Mouse (Mus musculus): Measurements from ENCODE around the gene Cmtm4. TPM values are rescaled to one million over a fixed set of nuclear protein-coding genes. Genes with fewer than 3 reads are reported as not detected.

Cmtm4 gene
- polyA plus RNA-seq, 1 experiment from 2014 or later: 1.7 TPM

DNA sequence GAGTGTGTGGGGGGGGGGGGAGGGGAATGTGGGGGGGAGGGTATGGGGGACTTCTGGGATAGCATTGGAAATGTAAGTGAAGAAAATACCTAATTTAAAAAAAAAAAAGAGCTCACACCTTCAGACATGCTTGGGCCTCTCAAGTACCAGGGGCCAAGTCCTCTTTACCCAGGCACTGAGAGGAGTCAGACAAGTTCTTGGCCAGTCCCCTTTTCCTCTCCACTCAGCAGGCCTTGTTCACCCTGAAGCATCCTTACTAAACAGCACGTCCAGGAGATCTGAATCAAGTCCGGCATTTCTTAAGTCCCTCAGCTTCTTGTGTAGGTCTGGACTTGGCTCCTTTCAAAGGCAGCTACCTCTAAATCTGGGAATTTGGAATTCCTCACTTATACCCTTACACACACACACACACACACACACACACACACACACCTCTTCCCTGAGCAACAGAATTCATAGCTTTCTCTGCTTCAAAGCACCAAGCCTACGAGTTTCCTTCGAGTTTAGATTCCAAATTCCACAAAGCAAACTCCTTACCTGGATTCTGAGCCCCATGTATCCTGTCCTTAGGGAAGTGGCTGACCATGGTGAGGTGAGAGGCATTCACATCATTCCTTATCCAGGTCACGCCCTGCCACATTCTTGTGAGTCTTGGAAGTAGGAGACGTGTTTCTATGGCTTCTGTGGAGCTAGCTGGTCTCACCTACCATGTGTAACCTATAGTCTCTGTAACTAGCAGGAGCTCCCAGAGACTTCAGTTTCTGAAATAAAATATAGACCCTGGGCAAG is 10.9 kb upstream of the Cmtm4 start:
- Histone ChIP-seq H3K9me3 (replicated peaks) (no peaks in the 10 kb centered on the region), H3K4me1 (peaks cover 7% of the 10 kb centered on the region; the same call in 1 of the 2 replicates), H3K27ac (replicated peaks) (no peak overlapping the region), H3K36me3 (no peaks in the 10 kb centered on the region), H3K27me3 (ENCODE audit: low read depth, poor library complexity, severe bottlenecking) (no peaks in the 10 kb centered on the region), H3K4me3 (no peak overlapping the region)
- WGBS: 82% methylated on average over 6 of the region's 6 CpGs
- DNase-seq (ENCODE audit: low spot score): no peak

DNA sequence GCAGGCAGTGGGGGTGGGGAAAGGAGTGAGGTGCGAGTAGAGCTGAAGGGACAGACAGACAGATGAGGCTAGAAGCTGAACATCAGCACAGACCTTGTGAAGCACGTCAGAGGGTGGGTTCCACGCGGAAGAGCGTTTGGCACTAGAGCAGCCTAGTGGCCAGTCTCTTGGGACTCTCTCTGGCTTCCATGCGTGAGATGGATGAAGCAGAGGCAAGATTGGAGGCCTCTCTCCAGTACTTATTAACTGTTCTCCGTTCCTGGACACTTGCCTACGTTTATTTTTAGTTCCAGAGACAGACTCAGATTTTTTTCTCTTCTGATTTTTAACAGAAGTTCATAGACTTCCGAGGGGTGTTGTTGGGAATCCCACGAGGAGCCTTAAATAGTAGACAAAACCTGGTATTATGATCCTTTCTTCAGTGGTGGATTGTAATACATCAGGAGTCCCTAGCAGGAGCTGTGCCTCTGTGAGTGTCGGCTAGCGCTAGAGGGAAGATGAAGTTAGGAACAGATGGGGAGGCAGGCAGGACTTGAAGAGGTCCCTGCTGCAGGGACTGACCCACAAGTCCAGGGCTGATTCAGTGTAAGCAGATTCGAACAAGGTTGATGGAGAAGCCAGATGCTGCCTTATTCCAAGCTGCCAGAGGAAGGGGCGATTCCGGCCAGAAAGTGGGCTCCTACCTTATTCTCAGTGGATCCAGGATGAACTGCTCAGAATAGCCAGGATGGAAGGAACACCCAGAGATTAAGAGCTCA is 10.0 kb upstream of the Cmtm4 start:
- DNase-seq (ENCODE audit: low spot score): no peak
- Histone ChIP-seq H3K27me3 (ENCODE audit: low read depth, poor library complexity, severe bottlenecking) (no peaks in the 10 kb centered on the region), H3K9me3 (replicated peaks) (no peaks in the 10 kb centered on the region), H3K27ac (replicated peaks) (no peak overlapping the region), H3K4me3 (no peak overlapping the region), H3K4me1 (peaks cover under 1% of the 10 kb centered on the region; the same call in 1 of the 2 replicates), H3K36me3 (no peaks in the 10 kb centered on the region)
- 80% methylated on average over 15 of the region's 15 CpGs for WGBS

DNA sequence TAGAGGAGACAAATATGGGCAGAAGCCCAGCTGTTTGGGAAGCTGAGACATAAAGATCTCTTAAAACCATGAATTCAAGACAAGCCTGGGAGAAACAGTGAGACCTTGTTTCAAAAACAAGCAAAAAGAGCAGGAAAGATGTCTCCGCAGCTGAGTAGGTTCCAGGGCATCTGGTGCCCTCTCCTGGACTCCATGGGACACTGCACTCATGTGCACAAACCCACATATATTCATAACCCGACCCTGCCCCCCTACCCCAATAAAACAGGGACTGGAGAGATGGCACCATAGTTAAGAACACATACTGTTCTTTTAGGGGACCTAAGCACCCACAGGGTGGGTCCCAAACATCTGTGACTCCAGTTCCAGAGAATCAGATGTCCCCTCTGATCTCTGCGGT is 8.0 kb upstream of the Cmtm4 start:
- Histone ChIP-seq H3K9me3 (replicated peaks) (no peaks in the 10 kb centered on the region), H3K4me1 (no peaks in the 10 kb centered on the region), H3K27ac (replicated peaks) (no peak overlapping the region), H3K4me3 (no peak overlapping the region), H3K27me3 (ENCODE audit: low read depth, poor library complexity, severe bottlenecking) (no peaks in the 10 kb centered on the region), H3K36me3 (no peaks in the 10 kb centered on the region)
- no peak for DNase-seq (ENCODE audit: low spot score)
- 76% methylated on average over 3 of the region's 3 CpGs for WGBS

DNA sequence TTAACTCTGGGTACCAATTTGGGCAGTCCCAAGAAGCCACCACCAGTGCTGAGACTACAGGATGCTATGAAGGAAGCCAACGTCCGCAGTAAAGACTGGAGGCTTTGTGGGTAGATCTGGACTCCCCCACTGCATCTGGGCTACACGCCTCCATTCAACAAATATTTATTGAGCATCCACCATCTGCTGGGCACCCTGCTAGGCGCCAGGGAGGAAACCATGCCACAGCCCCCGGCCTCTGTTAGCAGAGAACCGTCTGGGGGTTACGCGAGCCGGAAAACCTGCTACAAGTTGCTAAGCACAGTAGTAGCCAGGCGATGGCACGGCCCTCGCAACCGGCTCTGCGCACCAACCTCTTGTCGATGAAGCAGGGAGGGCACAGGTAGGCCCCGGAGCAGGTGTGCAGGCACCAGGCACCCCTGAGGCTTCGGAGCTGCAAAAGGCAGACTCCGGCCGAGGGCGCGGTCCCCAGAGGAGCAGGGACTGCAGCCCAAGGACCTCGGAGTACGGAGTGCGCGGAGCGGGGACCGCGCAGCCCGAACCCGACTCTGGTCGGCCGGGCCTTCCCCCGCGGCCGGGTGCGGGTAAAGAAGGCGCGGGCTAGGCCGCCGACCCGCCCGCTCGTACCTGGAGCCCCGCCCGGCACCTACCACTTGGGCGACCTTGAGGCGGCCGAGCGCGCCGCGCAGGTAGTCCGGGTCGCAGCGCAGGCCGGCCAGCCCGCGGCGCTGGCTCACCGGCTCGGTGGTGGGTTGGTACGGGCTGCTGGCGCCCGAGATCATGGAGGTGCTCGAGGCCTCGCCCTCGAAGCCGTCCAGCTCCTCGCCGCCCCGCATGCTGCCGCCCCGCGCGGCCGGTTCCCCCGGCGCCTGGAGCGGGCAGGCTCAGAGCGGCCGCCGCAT is 555 bp downstream of the Cmtm4 start:
- WGBS: under 1% methylated on average over 78 of the region's 82 CpGs
- peak overlapping the region; percentile 86 for H3K4me3 ChIP-seq
- peak; percentile 63 for DNase-seq (ENCODE audit: low spot score)

DNA sequence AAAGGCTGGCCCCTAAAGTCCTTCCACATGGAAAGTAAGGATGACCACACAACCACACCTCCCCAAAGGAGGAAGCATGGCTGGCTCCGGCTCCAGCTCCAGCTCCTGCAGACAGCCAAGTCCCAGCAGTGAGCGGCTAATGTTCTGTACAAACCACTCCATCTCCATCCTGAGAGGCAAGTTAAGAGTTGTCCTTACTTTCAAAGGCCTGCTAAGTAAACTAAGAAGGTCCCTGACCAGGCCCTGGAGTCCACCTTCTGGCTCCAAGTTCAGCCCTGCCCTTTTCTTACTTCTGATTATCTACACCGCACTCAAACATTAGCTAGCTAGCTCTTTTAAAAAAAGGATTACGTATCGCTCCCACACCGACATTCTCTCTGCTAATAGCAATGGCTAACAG is 1.8 kb downstream of the Cmtm4 start:
- Histone ChIP-seq H3K27ac (replicated peaks) (no peak overlapping the region), H3K36me3 (no peaks in the 10 kb centered on the region), H3K9me3 (replicated peaks) (no peaks in the 10 kb centered on the region; the same call in 1 of the 2 replicates), H3K4me3 (0 out of 2 replicates have a peak overlapping the region, but pooled peaks have one; percentile 86), H3K4me1 (peaks cover 28% of the 10 kb centered on the region), H3K27me3 (ENCODE audit: low read depth, poor library complexity, severe bottlenecking) (no peaks in the 10 kb centered on the region; the same call in 1 of the 2 replicates)
- 86% methylated on average over 6 of the region's 6 CpGs for WGBS
- no peak for DNase-seq (ENCODE audit: low spot score)

More for the DNA sequence above, 555 bp downstream of the Cmtm4 start:
- Histone ChIP-seq H3K9me3 (replicated peaks) (no peaks in the 10 kb centered on the region; the same call in 1 of the 2 replicates), H3K4me1 (peaks cover 28% of the 10 kb centered on the region), H3K36me3 (no peaks in the 10 kb centered on the region), H3K27ac (replicated peaks) (peak overlapping the region; percentile 91), H3K27me3 (ENCODE audit: low read depth, poor library complexity, severe bottlenecking) (no peaks in the 10 kb centered on the region; the same call in 1 of the 2 replicates)

DNA sequence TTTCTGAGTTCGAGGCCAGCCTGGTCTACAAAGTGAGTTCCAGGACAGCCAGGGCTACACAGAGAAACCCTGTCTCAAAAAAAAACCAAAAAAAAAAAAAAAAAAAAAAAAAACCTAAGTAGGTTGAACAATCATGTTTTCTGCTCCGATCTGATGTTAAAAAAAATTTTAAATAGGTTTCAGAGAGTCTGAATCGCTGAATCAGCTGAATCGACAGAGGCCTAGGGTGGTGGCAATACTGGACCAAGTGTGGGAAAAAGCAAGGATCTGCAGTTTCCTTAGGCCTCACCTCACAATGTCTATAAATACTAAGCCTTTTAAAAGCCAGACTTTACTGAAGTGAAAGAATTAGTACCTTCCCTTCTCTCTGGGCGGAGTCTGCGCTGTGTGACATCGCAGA is 2.5 kb downstream of the Cmtm4 start:
- Histone ChIP-seq H3K36me3 (no peaks in the 10 kb centered on the region), H3K4me1 (peaks cover 28% of the 10 kb centered on the region), H3K27ac (replicated peaks) (no peak overlapping the region), H3K27me3 (ENCODE audit: low read depth, poor library complexity, severe bottlenecking) (no peaks in the 10 kb centered on the region; the same call in 1 of the 2 replicates), H3K4me3 (no peak overlapping the region), H3K9me3 (replicated peaks) (no peaks in the 10 kb centered on the region; the same call in 1 of the 2 replicates)
- no peak for DNase-seq (ENCODE audit: low spot score)
- WGBS: 97% methylated on average over 7 of the region's 7 CpGs

DNA sequence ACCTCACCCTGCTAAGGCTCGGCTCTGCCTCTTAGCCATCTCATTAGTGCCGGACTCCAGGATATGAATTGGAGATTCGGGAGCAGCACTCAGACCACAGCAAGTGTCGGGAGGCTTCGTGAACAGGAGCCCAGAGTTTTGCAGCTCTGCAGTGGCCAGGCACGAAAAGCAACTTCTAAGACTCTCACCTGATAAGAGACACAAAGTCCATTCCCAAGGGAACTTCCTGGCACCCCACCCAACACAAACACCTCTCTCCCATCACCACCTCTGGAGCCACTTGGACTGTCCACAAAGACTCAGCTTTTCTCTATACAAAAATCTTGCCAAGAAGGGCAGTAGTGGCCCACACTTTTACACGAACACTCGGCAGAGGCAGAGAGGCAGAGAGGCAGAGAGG is 5.4 kb downstream of the Cmtm4 start:
- Histone ChIP-seq H3K4me1 (peaks cover 49% of the 10 kb centered on the region), H3K36me3 (no peaks in the 10 kb centered on the region), H3K4me3 (no peak overlapping the region), H3K9me3 (replicated peaks) (no peaks in the 10 kb centered on the region), H3K27me3 (ENCODE audit: low read depth, poor library complexity, severe bottlenecking) (no peaks in the 10 kb centered on the region; the same call in 1 of the 2 replicates), H3K27ac (replicated peaks) (no peak overlapping the region)
- 89% methylated on average over 8 of the region's 8 CpGs for WGBS
- no peak for DNase-seq (ENCODE audit: low spot score)

DNA sequence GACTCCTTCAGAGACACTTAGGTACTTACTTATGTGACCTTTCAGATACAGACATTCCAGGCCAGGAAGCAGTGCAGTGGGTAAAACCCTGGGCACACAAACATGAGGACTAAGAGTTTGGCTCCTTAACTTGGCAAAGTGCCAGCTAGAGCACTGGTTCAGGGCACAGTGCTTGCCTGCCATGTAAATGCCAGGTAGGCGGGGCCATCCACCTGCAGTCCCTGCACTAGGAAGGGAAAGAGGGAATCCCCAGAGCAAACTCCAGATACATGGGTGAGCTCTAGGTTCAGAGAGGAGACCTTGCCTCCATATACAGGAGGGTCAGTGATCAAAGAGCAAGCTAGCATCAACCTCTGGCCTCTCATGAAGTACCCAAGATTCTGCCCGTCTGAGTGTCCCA is 7.6 kb downstream of the Cmtm4 start:
- WGBS: 90% methylated on average over 2 of the region's 2 CpGs
- H3K27me3 ChIP-seq (ENCODE audit: low read depth, poor library complexity, severe bottlenecking): no peaks in the 10 kb centered on the region
- no peaks in the 10 kb centered on the region for H3K9me3 ChIP-seq (replicated peaks)
- H3K27ac ChIP-seq (replicated peaks): no peak overlapping the region
- H3K36me3 ChIP-seq: no peaks in the 10 kb centered on the region
- H3K4me1 ChIP-seq: peaks cover 45% of the 10 kb centered on the region
- H3K4me3 ChIP-seq: no peak overlapping the region
- no peak for DNase-seq (ENCODE audit: low spot score)

DNA sequence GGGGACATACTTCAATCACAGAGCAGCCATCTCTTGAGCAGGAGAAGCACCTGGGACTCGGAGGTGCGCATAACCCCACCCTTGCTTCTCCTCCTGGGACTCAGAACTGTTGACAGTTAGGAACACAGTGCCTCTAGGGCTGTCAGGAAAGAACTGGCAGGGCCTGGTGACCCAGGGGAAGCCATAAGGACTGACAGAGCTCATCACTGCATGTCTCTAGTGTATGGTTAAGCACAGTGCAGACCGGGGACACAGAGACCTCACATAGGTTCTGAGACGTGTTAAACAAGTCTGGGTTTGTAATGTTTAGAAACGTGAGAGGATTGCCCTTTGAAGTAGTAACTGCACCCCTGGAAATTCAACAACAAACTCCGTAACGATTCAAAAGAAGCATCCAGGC is 8.1 kb downstream of the Cmtm4 start:
- no peak for DNase-seq (ENCODE audit: low spot score)
- Histone ChIP-seq H3K4me3 (no peak overlapping the region), H3K9me3 (replicated peaks) (no peaks in the 10 kb centered on the region), H3K36me3 (no peaks in the 10 kb centered on the region), H3K27me3 (ENCODE audit: low read depth, poor library complexity, severe bottlenecking) (no peaks in the 10 kb centered on the region), H3K27ac (replicated peaks) (no peak overlapping the region), H3K4me1 (peaks cover 48% of the 10 kb centered on the region)
- 65% methylated on average over 7 of the region's 7 CpGs for WGBS

DNA sequence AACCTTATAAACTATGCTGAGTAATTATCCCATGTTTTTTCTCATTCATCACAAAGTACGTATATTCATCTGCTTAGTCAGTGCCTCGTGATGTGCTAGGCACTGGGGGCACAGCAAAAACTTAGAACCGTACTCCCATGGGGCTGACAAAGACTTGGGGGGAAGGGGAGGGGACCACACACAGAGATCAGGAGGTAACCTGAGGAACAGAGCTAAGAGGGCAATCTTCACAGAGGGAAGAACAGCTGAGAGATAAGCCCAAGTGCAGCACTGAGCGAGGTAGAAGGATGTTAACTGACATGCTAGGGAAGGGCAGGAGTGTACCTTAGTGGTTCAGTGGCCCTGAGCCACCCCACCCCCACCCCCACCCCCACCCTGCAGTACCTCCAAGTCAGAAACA is 8.9 kb downstream of the Cmtm4 start:
- Histone ChIP-seq H3K9me3 (replicated peaks) (no peaks in the 10 kb centered on the region), H3K4me1 (peaks cover 55% of the 10 kb centered on the region), H3K27me3 (ENCODE audit: low read depth, poor library complexity, severe bottlenecking) (no peaks in the 10 kb centered on the region), H3K27ac (replicated peaks) (0 out of 2 replicates have a peak overlapping the region, but pooled peaks have one; percentile 38), H3K36me3 (no peaks in the 10 kb centered on the region), H3K4me3 (no peak overlapping the region)
- DNase-seq (ENCODE audit: low spot score): no peak
- 9% methylated on average over 4 of the region's 4 CpGs for WGBS

DNA sequence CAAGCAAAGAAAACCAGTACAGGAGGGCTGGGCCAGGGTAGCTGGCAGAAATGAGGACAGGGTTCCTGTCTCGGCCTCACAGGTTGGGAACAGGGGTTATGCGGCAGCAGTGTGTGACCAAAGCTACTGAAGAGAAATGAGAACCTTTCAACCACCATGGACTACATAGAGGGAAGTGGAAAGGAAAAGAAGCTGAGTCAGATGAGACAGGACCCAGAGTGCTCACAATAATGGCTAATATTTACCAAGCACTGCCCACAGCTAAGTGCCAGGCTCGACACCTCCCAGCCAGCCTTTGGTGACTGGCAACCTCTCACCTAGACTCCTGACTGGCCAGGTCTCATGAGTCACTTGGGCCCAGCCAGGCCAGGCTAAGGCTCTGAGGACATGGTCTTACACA is 11.6 kb downstream of the Cmtm4 start:
- Histone ChIP-seq H3K36me3 (no peaks in the 10 kb centered on the region), H3K4me3 (no peak overlapping the region), H3K4me1 (peaks cover 66% of the 10 kb centered on the region), H3K27me3 (ENCODE audit: low read depth, poor library complexity, severe bottlenecking) (no peaks in the 10 kb centered on the region), H3K9me3 (replicated peaks) (no peaks in the 10 kb centered on the region), H3K27ac (replicated peaks) (no peak overlapping the region; the same call in 1 of the 2 replicates)
- DNase-seq (ENCODE audit: low spot score): no peak
- WGBS: 69% methylated on average over 3 of the region's 3 CpGs

DNA sequence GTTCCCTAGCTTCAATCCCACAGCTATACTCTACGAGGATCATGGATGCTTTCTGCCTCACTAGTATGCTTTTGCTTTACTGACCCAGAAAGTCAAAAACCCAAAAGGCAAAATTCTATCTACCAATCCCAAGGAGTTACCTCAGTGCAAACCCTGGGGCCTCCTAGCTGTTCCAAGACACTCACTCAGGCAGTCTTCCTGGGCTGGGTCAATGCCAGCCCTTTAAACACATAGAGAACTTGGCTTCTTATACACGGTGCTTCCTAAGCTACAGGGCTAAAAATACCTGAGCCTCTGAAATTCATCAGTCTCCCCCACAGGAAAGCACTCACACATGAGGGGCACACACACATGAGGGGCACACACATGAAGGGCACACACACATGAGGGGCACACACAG is 12.3 kb downstream of the Cmtm4 start:
- 84% methylated on average over 2 of the region's 2 CpGs for WGBS
- H3K27me3 ChIP-seq (ENCODE audit: low read depth, poor library complexity, severe bottlenecking): no peaks in the 10 kb centered on the region
- H3K4me1 ChIP-seq: peaks cover 66% of the 10 kb centered on the region
- no peak overlapping the region for H3K4me3 ChIP-seq
- H3K36me3 ChIP-seq: no peaks in the 10 kb centered on the region
- no peak for DNase-seq (ENCODE audit: low spot score)
- no peaks in the 10 kb centered on the region for H3K9me3 ChIP-seq (replicated peaks)
- no peak overlapping the region for H3K27ac ChIP-seq (replicated peaks)

All from midbrain, embryonic 10.5 days (tissue).